ENCODE assay signal across 26 mouse cellular contexts in genomic region chr7:115984076-115984475, GRCm38 (mm10). TPM values are rescaled to one million over a fixed set of nuclear protein-coding genes. Genes with fewer than 3 reads are reported as not detected.
A peak's percentile ranks its signal among the peaks of the same experiment; 100 is the strongest.
DNase-seq lines count a peak whose midpoint lies in the region.
"Had no signal": no experiment of that assay in that cellular context is flagged by ENCODE, and none has a peak within 500 bp of the region (broad histone marks: within the 10 kb centered on the region; RNA-seq: fewer than 3 reads in every experiment).

No protein-coding gene starts in this region.

- peak; percentile 38 for DNase-seq in embryo, embryonic 11 days
- DNase-seq in embryo, embryonic 10 days (ENCODE audit: low spot score): no peak
- peak; percentile 41 for DNase-seq in embryonic facial prominence, embryonic 10.5 days (ENCODE audit: low spot score)
- peak; percentile 73 for DNase-seq in hindlimb bud, embryonic 11.5 days (ENCODE audit: extremely low spot score, low read depth, low spot score)
- no peak for DNase-seq in urinary bladder, postnatal 10 days (ENCODE audit: low spot score)
- DNase-seq in heart, adult 9 months (ENCODE audit: low spot score in 2 of 2): no peak
- no peak for DNase-seq in thymus, postnatal 10 days (ENCODE audit: low spot score in 2 of 2)
- DNase-seq: adrenal gland, postnatal 10 days; adrenal gland, postnatal 36 days; B cell, adult 2 months; cerebellum, adult 18-20 months; cerebellum, adult 9-11 months; cerebellum, postnatal 25 days; gastrocnemius, postnatal 10 days; gastrocnemius, postnatal 36 days; heart, adult 2 months had no signal

- peaks cover 21% of the 10 kb centered on the region for H3K4me1 ChIP-seq in embryonic facial prominence, embryonic 10.5 days
- H3K4me1 ChIP-seq: forebrain, embryonic 12.5 days; forebrain, embryonic 15.5 days; hindbrain, embryonic 12.5 days; hindbrain, embryonic 15.5 days; intestine, embryonic 15.5 days had no signal

- H3K4me3 ChIP-seq in embryonic facial prominence, embryonic 10.5 days: no peak overlapping the region
- H3K4me3 ChIP-seq: embryonic facial prominence, embryonic 13.5 days; erythroblast, embryonic 14.5 days; forebrain, embryonic 12.5 days; forebrain, embryonic 15.5 days; heart, adult 2 months; hindbrain, embryonic 12.5 days; hindbrain, embryonic 15.5 days; intestine, embryonic 15.5 days had no signal

- 0 out of 2 replicates have a peak, but pooled peaks cover 3% of the 10 kb centered on the region for H3K27me3 ChIP-seq in embryonic facial prominence, embryonic 10.5 days (replicated peaks; ENCODE audit: low read depth, poor library complexity, severe bottlenecking)
- H3K27me3 ChIP-seq: CH12.LX; embryonic facial prominence, embryonic 13.5 days; forebrain, embryonic 12.5 days; forebrain, embryonic 15.5 days; hindbrain, embryonic 12.5 days; hindbrain, embryonic 15.5 days; intestine, embryonic 15.5 days; Patski had no signal

- WGBS in embryonic facial prominence, embryonic 10.5 days: 64% methylated on average over 3 of the region's 3 CpGs

- no peaks in the 10 kb centered on the region for H3K36me3 ChIP-seq in embryonic facial prominence, embryonic 10.5 days (replicated peaks)
- H3K36me3 ChIP-seq: embryonic facial prominence, embryonic 13.5 days; forebrain, embryonic 12.5 days; forebrain, embryonic 15.5 days; G1E; hindbrain, embryonic 12.5 days; hindbrain, embryonic 15.5 days; intestine, embryonic 15.5 days had no signal

- no peak overlapping the region for H3K27ac ChIP-seq in embryonic facial prominence, embryonic 10.5 days (replicated peaks)
- H3K27ac ChIP-seq: embryonic facial prominence, embryonic 13.5 days; forebrain, embryonic 12.5 days; forebrain, embryonic 15.5 days; heart, adult 2 months; hindbrain, embryonic 12.5 days; hindbrain, embryonic 15.5 days; intestine, embryonic 15.5 days had no signal

- no peaks in the 10 kb centered on the region for H3K9me3 ChIP-seq in embryonic facial prominence, embryonic 10.5 days
- H3K9me3 ChIP-seq: embryonic facial prominence, embryonic 13.5 days; forebrain, embryonic 12.5 days; forebrain, embryonic 15.5 days; G1E; hindbrain, embryonic 12.5 days; hindbrain, embryonic 15.5 days; intestine, embryonic 15.5 days had no signal

RNA-seq across cellular contexts. Expression of gene Sox6, which starts 54.5 kb away (rescaled TPM):
- 22.7 and 25.5 TPM in 2 replicates for polyA plus RNA-seq in embryonic facial prominence, embryonic 10.5 days (2016; fragmentation: Nextera tagmentation; extraction: Ambion mirVana)

RNA-seq across cellular contexts. Expression of gene 1110004F10Rik, which starts 55.1 kb away (rescaled TPM):
- polyA plus RNA-seq in embryonic facial prominence, embryonic 10.5 days (2016; fragmentation: Nextera tagmentation; extraction: Ambion mirVana): 339 and 344 TPM in 2 replicates

Comparison
In these comparisons a context has a peak if more than half of its experiments do, and no peak if none do; other contexts are left out.
1. DNase-seq: peak in embryo, embryonic 11 days (single experiment), embryonic facial prominence, embryonic 10.5 days (single experiment) and hindlimb bud, embryonic 11.5 days (single experiment); none in embryo, embryonic 10 days (single experiment), urinary bladder, postnatal 10 days (single experiment), heart, adult 9 months (0 of 2) and thymus, postnatal 10 days (0 of 2).